Mouse (Mus musculus): ENCODE measurements around the gene Bckdk. TPM values are rescaled to one million over a fixed set of nuclear protein-coding genes. Genes with fewer than 3 reads are reported as not detected.

Gene Bckdk
- total and polyA plus RNA-seq, 2 experiments from 2014 or later = 131 to 196 TPM

DNA sequence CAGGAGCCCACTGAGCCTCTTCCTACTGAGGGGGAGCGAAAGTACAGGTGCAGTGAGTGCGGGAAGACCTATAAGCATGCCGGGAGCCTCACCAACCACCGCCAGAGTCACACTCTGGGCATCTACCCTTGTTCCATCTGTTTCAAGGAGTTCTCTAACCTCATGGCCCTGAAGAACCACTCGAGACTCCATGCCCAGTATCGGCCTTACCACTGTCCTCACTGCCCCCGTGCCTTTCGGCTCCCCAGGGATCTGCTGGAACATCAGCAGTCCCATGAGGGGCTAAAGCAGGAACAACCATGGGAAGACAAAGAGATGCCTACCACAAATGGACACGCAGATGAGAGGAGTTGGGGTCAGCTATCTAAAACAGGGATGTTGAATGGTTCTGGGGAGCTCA, 24.6 kb upstream of the Bckdk start:
- Histone ChIP-seq H3K27ac (ENCODE audit: low read depth) (no peak overlapping the region), H3K9ac (replicated peaks; ENCODE audit: low read depth, low read length) (no peak overlapping the region), H3K27me3 (ENCODE audit: control insufficient read depth, insufficient read depth, low read length) (no peaks in the 10 kb centered on the region), H3K4me1 (ENCODE audit: control insufficient read depth, insufficient read depth) (peaks cover 9% of the 10 kb centered on the region), H3K9me3 (replicated peaks; ENCODE audit: control insufficient read depth, low read length) (no peaks in the 10 kb centered on the region), H3K4me3 (ENCODE audit: low read depth, low read length) (no peak overlapping the region), H3K36me3 (replicated peaks; ENCODE audit: control insufficient read depth, insufficient read depth, low read length) (peaks cover 59% of the 10 kb centered on the region), H3K4me2 (ENCODE audit: low read depth, low read length) (no peak overlapping the region)
- no peak for TF ChIP-seq EP300 (IDR thresholded peaks at IDR 0.05; ENCODE audit: low read depth)
- TF ChIP-seq CTCF (IDR thresholded peaks at IDR 0.05; ENCODE audit: low read depth) = no peak
- DNase-seq (ENCODE audit: low spot score) (no peak), ATAC-seq (ENCODE audit: insufficient read depth, low read depth) (no peak)
- WGBS = 95% methylated on average over 9 of the region's 9 CpGs

DNA sequence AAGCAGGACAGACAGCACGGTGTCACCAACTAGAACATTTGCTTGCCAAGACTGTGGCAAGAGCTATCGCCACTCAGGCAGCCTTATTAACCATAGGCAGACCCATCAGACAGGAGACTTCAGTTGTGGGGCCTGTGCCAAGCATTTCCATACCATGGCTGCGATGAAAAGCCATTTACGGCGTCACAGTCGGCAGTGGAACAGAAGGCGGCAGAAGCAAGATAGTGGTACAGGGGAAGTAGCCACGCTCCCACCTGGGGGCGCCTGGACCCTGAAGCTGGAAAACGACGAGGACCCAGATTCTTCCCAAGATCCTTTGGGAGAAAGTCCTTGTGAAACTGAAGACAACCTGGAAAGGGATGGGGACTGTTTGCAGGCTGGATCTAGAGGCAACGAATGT, 23.5 kb upstream of the Bckdk start:
- DNase-seq (ENCODE audit: low spot score) = no peak
- no peaks in the 10 kb centered on the region for H3K9me3 ChIP-seq (replicated peaks; ENCODE audit: control insufficient read depth, low read length)
- WGBS = 81% methylated on average over 12 of the region's 12 CpGs
- no peak for ATAC-seq (ENCODE audit: insufficient read depth, low read depth)
- no peaks in the 10 kb centered on the region for H3K27me3 ChIP-seq (ENCODE audit: control insufficient read depth, insufficient read depth, low read length)
- TF ChIP-seq EP300 (IDR thresholded peaks at IDR 0.05; ENCODE audit: low read depth) = no peak
- no peak for TF ChIP-seq CTCF (IDR thresholded peaks at IDR 0.05; ENCODE audit: low read depth)
- no peak overlapping the region for H3K9ac ChIP-seq (replicated peaks; ENCODE audit: low read depth, low read length)
- H3K4me3 ChIP-seq (ENCODE audit: low read depth, low read length) = no peak overlapping the region
- peaks cover 5% of the 10 kb centered on the region; the same call in 1 of the 2 replicates for H3K4me1 ChIP-seq (ENCODE audit: control insufficient read depth, insufficient read depth)
- H3K4me2 ChIP-seq (ENCODE audit: low read depth, low read length) = no peak overlapping the region
- peaks cover 65% of the 10 kb centered on the region for H3K36me3 ChIP-seq (replicated peaks; ENCODE audit: control insufficient read depth, insufficient read depth, low read length)
- no peak overlapping the region for H3K27ac ChIP-seq (ENCODE audit: low read depth)

DNA sequence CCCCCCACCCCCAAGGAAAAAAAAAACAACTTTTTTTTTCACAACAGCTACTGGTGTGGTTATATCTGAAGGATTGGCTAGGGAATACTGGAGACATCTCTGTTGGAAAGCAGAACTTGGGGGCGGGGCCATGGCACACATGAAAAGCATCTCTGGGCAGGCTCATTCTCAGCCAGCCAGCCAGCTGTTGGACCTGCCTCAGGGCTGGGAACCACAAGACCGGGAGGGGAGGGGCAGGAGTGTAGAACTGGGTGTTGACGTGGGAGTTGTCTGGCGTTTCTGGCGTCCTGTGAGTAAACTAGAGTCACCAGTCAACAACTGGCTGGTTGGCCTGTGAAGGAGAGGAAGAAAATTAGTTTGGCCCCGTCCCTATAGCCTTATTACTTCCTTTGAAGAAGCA, 17.9 kb upstream of the Bckdk start:
- TF ChIP-seq CTCF (IDR thresholded peaks at IDR 0.05; ENCODE audit: low read depth) (no peak), EP300 (IDR thresholded peaks at IDR 0.05; ENCODE audit: low read depth) (no peak)
- ATAC-seq (ENCODE audit: insufficient read depth, low read depth) (no peak; the same call in 1 of the 2 replicates), DNase-seq (ENCODE audit: low spot score) (no peak)
- H3K4me1 ChIP-seq (ENCODE audit: control insufficient read depth, insufficient read depth) = no peaks in the 10 kb centered on the region
- no peak overlapping the region for H3K4me2 ChIP-seq (ENCODE audit: low read depth, low read length)
- no peak overlapping the region; the same call in 1 of the 2 replicates for H3K9ac ChIP-seq (replicated peaks; ENCODE audit: low read depth, low read length)
- no peaks in the 10 kb centered on the region for H3K27me3 ChIP-seq (ENCODE audit: control insufficient read depth, insufficient read depth, low read length)
- H3K4me3 ChIP-seq (ENCODE audit: low read depth, low read length) = no peak overlapping the region
- WGBS = 55% methylated on average over 6 of the region's 6 CpGs
- no peak overlapping the region for H3K27ac ChIP-seq (ENCODE audit: low read depth)
- H3K36me3 ChIP-seq (replicated peaks; ENCODE audit: control insufficient read depth, insufficient read depth, low read length) = peaks cover 76% of the 10 kb centered on the region
- H3K9me3 ChIP-seq (replicated peaks; ENCODE audit: control insufficient read depth, low read length) = no peaks in the 10 kb centered on the region

DNA sequence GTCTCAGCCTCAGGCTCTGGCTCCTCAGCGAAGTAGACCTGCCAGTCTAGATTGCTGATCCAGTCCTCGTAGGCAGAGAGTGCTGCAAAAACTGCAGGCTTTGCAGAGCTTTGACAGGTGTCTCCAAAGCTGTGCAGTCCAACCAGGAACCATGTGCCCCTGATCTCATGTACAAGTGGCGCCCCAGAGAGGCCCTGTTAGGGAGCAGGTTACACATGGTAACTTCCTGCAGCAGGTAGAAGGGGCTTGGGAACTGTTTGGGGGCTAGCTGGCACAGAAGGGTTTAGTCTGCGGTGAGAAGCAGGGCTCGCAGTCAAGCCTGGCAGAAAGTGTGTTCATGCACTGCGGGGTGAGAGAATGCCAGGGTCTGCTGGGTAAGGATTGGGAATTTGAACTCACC, 17.3 kb upstream of the Bckdk start:
- WGBS = 83% methylated on average over 6 of the region's 6 CpGs
- TF ChIP-seq EP300 (IDR thresholded peaks at IDR 0.05; ENCODE audit: low read depth) (no peak), CTCF (IDR thresholded peaks at IDR 0.05; ENCODE audit: low read depth) (no peak)
- no peak for DNase-seq (ENCODE audit: low spot score)
- H3K9ac ChIP-seq (replicated peaks; ENCODE audit: low read depth, low read length) = no peak overlapping the region
- H3K36me3 ChIP-seq (replicated peaks; ENCODE audit: control insufficient read depth, insufficient read depth, low read length) = peaks cover 70% of the 10 kb centered on the region
- H3K27ac ChIP-seq (ENCODE audit: low read depth) = no peak overlapping the region
- H3K27me3 ChIP-seq (ENCODE audit: control insufficient read depth, insufficient read depth, low read length) = no peaks in the 10 kb centered on the region
- no peak overlapping the region for H3K4me3 ChIP-seq (ENCODE audit: low read depth, low read length)
- ATAC-seq (ENCODE audit: insufficient read depth, low read depth) = no peak
- no peaks in the 10 kb centered on the region for H3K9me3 ChIP-seq (replicated peaks; ENCODE audit: control insufficient read depth, low read length)
- H3K4me2 ChIP-seq (ENCODE audit: low read depth, low read length) = no peak overlapping the region
- no peaks in the 10 kb centered on the region for H3K4me1 ChIP-seq (ENCODE audit: control insufficient read depth, insufficient read depth)

DNA sequence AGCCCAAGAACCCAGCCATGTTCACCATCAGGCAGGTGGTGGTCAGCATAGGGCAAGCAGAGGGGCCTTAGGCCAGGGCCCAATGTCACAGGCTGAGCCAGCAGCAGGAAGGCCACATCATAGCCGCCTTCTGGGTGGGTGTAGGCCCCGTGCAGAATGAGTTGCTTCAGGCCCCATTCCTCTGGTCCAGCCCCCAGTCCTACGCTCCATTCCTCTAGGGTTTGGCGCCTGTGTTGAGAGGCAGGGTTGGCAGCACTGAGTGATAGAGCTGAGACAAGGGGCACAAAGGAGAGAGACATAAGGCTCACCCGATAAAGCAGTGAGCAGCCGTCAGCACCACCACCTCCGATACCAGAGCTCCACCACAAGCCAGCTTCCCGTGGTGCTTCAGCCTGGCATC, 16.7 kb upstream of the Bckdk start:
- H3K4me2 ChIP-seq (ENCODE audit: low read depth, low read length) = no peak overlapping the region
- DNase-seq (ENCODE audit: low spot score) = no peak
- TF ChIP-seq EP300 (IDR thresholded peaks at IDR 0.05; ENCODE audit: low read depth) (no peak), CTCF (IDR thresholded peaks at IDR 0.05; ENCODE audit: low read depth) (no peak)
- no peak overlapping the region for H3K9ac ChIP-seq (replicated peaks; ENCODE audit: low read depth, low read length)
- H3K27ac ChIP-seq (ENCODE audit: low read depth) = no peak overlapping the region
- no peaks in the 10 kb centered on the region for H3K4me1 ChIP-seq (ENCODE audit: control insufficient read depth, insufficient read depth)
- ATAC-seq (ENCODE audit: insufficient read depth, low read depth) = no peak
- no peaks in the 10 kb centered on the region for H3K9me3 ChIP-seq (replicated peaks; ENCODE audit: control insufficient read depth, low read length)
- 65% methylated on average over 8 of the region's 8 CpGs for WGBS
- H3K36me3 ChIP-seq (replicated peaks; ENCODE audit: control insufficient read depth, insufficient read depth, low read length) = peaks cover 69% of the 10 kb centered on the region
- no peak overlapping the region for H3K4me3 ChIP-seq (ENCODE audit: low read depth, low read length)
- no peaks in the 10 kb centered on the region for H3K27me3 ChIP-seq (ENCODE audit: control insufficient read depth, insufficient read depth, low read length)

DNA sequence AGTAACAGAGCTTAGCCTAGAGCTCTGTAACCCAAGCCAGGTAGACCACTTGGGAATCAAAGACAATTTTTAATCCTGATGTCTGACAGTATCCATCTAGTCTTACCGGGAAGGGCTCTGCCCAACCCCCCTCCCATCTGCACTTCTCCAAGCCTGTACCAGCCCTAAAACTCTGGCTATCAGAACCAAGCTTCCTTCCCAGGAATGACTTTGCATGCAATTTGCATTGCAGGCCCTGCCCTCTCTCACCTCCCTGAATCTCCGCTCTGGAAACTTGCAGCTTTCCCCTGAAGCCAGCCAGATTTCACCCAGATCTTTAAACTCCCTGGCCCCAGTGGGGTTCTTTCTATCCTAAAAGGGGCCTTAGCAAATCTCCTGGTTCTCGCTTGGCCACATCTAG, 16.1 kb upstream of the Bckdk start:
- ATAC-seq (ENCODE audit: insufficient read depth, low read depth) = no peak
- no peak overlapping the region for H3K4me2 ChIP-seq (ENCODE audit: low read depth, low read length)
- no peak overlapping the region for H3K27ac ChIP-seq (ENCODE audit: low read depth)
- no peaks in the 10 kb centered on the region for H3K27me3 ChIP-seq (ENCODE audit: control insufficient read depth, insufficient read depth, low read length)
- DNase-seq (ENCODE audit: low spot score) = no peak
- WGBS = 76% methylated on average over 3 of the region's 3 CpGs
- H3K9ac ChIP-seq (replicated peaks; ENCODE audit: low read depth, low read length) = no peak overlapping the region
- no peak overlapping the region for H3K4me3 ChIP-seq (ENCODE audit: low read depth, low read length)
- TF ChIP-seq CTCF (IDR thresholded peaks at IDR 0.05; ENCODE audit: low read depth) = no peak
- TF ChIP-seq EP300 (IDR thresholded peaks at IDR 0.05; ENCODE audit: low read depth) = no peak
- H3K36me3 ChIP-seq (replicated peaks; ENCODE audit: control insufficient read depth, insufficient read depth, low read length) = peaks cover 68% of the 10 kb centered on the region
- H3K4me1 ChIP-seq (ENCODE audit: control insufficient read depth, insufficient read depth) = no peaks in the 10 kb centered on the region
- no peaks in the 10 kb centered on the region for H3K9me3 ChIP-seq (replicated peaks; ENCODE audit: control insufficient read depth, low read length)

All from heart, postnatal 0 days (tissue).